Mouse (Mus musculus): Measurements from ENCODE around the gene Cd24a. TPM values are rescaled to one million over a fixed set of nuclear protein-coding genes. Genes with fewer than 3 reads are reported as not detected.
A peak's percentile ranks its signal among the peaks of the same experiment; 100 is the strongest.

Cd24a gene
- 515 and 534 TPM in 2 replicates for total RNA-seq (2017)

DNA sequence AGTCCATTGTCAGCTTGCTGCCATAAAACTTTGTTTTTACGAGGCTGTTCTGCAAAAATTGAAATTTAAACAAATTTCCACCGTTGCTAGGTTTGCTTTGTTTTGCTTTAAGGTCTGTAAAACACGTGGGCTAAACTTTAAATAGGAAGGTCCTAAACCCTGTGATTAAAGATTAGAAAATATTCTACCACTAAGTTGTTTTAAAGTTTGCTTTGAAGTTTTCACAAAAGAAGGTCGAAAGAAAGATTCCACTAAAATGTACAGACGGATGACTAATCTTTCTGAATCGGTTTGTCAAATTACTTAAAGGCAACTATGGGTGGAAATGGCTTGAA is at the start of gene Cd24a:
Cd24a (plus strand) TSS at position 288 of the 335 bp plus-strand sequence.
- no peak for ATAC-seq (replicated peaks in 1 of 2; ENCODE audit: insufficient read depth in 1 of 2, low FRiP score in 2 of 2, low TSS enrichment in 1 of 2, low read depth in 1 of 2, poor library complexity in 2 of 2, severe bottlenecking in 2 of 2)

DNA sequence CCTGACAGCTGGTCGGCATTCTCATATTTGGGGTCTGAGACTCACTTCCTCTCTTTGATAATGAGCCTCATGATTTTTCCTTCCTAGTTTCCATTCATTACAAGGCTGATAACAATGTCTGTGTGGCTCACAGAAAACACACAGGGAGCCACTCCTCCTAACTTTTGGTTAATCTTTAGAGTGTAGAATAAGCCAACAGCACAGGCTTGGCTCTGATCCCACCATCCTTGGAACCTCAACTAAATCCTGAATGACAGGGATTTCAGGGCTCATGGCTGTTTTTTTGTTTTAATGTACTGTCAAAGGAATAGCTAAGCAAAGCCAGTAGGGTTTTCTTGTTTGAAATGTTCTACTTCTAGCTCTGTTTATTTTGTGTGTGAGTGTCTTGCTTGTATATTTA is 43.7 kb upstream of the Cd24a start:
- ATAC-seq (replicated peaks in 1 of 2; ENCODE audit: insufficient read depth in 1 of 2, low FRiP score in 2 of 2, low TSS enrichment in 1 of 2, low read depth in 1 of 2, poor library complexity in 2 of 2, severe bottlenecking in 2 of 2), result no peak

DNA sequence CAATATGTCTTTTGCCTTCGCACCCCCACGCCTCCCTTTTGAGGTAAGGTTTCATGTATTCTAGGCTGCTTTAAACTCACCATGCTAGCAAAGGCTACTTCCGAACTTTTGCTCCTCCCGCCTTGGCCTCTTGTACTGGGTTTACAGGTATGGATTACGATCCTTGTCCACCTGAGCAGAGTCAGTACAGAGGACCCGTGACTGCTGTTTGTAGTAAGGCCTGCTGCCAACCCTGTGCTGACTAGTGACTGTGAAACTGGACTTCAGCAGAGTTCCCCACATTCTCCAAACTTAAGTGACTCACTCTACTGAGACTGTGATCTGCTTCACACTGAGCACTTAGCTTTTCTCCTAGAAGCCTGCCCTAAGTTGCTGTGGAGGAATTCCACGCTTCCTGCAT is 40.4 kb upstream of the Cd24a start:
- no peak for ATAC-seq (replicated peaks in 1 of 2; ENCODE audit: insufficient read depth in 1 of 2, low FRiP score in 2 of 2, low TSS enrichment in 1 of 2, low read depth in 1 of 2, poor library complexity in 2 of 2, severe bottlenecking in 2 of 2)

DNA sequence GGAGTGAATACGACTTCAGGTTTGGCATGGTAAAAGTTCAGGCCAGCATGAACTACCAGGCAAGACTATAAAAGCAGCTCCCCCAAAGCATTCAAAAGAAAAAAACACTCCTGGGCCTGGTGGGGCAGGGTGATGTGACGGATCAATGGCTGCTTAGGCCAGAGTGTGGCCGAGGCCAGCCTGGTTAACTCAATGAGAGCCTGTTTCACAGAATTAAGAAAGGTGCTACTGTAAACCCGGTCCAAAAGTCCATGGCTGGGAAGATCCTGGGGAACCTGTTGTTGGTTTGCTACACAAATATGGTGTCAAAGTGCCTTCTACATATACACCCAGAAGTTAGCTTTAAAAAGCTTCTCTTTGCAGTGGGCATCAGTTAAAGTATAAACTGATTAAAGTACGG is 39.3 kb upstream of the Cd24a start:
- ATAC-seq (replicated peaks in 1 of 2; ENCODE audit: insufficient read depth in 1 of 2, low FRiP score in 2 of 2, low TSS enrichment in 1 of 2, low read depth in 1 of 2, poor library complexity in 2 of 2, severe bottlenecking in 2 of 2), result no peak

DNA sequence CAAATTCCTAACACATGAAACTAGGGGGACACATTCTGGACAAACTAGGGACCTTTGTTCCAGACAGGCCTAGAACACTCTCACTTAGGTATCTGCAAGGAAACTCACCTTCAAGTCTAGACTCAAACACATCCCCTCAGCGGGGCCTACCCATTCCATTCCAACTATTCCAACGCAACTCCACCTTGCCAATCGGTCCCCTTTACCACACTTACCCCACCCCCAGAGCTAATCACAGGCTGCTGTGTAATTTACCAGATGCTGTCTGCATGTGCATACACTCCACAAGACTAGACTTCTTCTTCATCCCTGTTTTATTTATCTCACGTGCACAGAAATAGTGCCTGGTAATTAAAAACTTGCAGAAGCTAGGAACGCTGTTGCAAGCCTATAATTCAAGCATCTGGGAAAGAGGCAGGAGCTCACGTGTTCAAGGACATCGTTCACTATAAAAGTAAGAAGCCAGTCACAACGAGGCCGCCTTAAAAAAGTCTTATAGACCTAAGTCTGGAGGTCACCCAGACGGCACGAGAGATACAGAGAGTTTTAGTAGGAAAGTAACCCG is 38.3 kb upstream of the Cd24a start:
- no peak for ATAC-seq (replicated peaks in 1 of 2; ENCODE audit: insufficient read depth in 1 of 2, low FRiP score in 2 of 2, low TSS enrichment in 1 of 2, low read depth in 1 of 2, poor library complexity in 2 of 2, severe bottlenecking in 2 of 2)

DNA sequence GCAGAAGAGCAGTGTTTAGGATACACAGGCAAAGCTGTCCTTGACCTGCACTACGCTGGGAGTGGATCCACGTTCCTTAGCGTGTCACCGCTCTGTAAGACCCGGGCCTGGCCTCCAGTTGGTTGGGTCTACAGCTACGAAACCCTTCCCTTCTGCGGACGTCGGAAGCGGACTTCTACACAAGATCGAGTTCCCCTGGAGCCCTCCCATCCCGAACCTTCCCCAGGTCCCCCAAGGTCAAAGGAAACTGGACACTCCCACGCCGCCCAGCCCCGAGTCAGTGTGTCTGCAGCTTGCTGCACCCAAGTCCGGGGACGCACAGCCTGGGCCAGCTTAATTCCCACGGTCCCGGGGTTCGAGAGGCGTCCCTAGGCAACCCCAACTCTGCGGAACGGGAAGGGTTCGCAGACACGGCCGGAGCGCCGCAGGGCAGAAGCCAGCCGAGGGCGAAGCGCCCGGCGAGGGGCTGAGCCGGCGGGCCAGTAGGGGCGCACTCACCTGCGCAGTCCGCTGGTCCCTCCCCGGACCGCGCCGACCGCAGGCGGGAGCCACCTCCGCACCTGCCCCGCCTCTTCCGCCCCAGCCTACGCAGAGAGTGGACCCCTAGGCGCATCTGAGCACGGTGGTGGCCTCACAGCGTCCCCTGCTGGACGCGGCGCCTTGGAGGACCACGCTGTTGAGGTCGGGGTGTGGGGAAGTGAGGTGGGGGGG is 37.5 kb upstream of the Cd24a start, which contains the start of gene 1700021F05Rik:
1700021F05Rik (minus strand) TSS at position 553 of the 711 bp plus-strand sequence.
- ATAC-seq (replicated peaks in 1 of 2; ENCODE audit: insufficient read depth in 1 of 2, low FRiP score in 2 of 2, low TSS enrichment in 1 of 2, low read depth in 1 of 2, poor library complexity in 2 of 2, severe bottlenecking in 2 of 2), result peak; percentile 94 to 99

DNA sequence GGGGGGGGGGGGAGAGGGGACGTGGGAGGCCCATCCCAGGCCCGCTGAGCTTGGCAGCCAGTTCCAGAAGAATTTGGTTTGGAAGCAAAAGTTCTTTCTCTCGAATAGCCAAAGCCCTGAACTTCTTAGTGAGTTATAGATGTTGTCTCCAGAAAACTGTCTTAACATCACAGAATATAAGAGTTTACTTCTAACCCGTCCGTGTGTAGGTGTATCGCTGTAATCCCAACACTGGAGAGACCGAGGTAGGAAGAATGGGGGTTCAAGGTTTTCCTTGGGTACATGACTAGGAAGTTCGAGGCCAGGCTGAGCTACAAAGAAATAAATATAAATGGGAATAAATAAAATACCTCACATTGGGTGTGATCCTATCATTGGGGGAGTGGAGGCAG is 36.9 kb upstream of the Cd24a start:
- ATAC-seq (replicated peaks in 1 of 2; ENCODE audit: insufficient read depth in 1 of 2, low FRiP score in 2 of 2, low TSS enrichment in 1 of 2, low read depth in 1 of 2, poor library complexity in 2 of 2, severe bottlenecking in 2 of 2), result no peak

DNA sequence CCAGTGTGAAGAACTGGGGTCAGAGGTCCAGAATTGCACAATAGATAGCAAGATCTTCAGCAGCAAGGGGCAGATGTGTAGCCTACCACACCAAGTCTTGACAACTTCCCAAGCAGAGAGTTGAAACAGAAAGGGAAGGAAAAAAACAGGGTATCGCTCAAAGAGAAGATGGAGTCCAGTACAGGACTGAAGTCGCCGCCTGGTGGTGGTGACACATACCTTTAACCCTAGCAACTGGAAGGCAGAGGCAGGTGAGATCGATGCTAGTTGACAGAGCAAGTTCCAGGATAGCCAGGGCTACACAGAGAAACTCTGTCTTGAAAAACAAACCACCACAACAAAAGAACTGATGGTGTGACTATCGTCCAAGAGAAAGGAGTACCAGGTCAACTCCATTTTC is 28.7 kb upstream of the Cd24a start:
- ATAC-seq (replicated peaks in 1 of 2; ENCODE audit: insufficient read depth in 1 of 2, low FRiP score in 2 of 2, low TSS enrichment in 1 of 2, low read depth in 1 of 2, poor library complexity in 2 of 2, severe bottlenecking in 2 of 2), result no peak

DNA sequence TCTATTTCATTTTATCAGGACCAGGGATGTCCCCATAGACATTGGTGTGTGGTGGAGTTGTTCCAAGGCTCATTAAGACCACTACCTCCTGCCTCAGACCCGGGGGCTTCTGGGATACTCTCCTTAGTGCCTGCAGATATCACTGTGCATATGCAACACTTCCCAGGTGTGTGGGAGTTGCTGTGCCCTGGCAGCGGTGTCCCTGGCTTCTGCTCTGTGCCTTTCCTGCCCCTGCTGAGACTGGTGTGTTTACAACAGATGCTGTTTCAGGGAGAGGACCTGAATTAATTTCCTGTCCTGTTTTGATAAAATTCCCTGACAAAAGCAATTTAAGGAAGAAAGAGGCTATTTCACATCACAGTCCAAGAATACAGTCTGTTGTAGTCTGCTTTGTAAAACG is 27.2 kb upstream of the Cd24a start:
- no peak for ATAC-seq (replicated peaks in 1 of 2; ENCODE audit: insufficient read depth in 1 of 2, low FRiP score in 2 of 2, low TSS enrichment in 1 of 2, low read depth in 1 of 2, poor library complexity in 2 of 2, severe bottlenecking in 2 of 2)

DNA sequence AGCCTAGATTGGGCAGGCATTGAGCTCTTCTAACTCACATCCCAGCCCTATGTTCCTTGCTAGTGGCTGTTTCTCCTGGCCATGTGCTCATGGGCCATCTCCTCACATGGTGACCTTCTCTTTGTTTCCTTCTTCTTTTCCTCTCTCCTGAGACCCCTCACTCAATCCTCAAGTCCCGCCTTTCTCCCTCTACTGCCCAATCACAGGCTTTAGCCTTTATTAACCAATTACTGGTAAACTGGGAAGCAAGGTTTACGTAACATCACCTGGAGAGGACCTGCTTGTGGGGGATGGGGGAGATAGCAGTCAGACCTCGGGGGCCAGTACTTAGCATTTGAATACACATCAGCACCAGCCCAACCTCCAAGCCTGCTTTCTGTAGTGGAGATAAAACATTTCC is 26.7 kb upstream of the Cd24a start:
- ATAC-seq (replicated peaks in 1 of 2; ENCODE audit: insufficient read depth in 1 of 2, low FRiP score in 2 of 2, low TSS enrichment in 1 of 2, low read depth in 1 of 2, poor library complexity in 2 of 2, severe bottlenecking in 2 of 2), result no peak

DNA sequence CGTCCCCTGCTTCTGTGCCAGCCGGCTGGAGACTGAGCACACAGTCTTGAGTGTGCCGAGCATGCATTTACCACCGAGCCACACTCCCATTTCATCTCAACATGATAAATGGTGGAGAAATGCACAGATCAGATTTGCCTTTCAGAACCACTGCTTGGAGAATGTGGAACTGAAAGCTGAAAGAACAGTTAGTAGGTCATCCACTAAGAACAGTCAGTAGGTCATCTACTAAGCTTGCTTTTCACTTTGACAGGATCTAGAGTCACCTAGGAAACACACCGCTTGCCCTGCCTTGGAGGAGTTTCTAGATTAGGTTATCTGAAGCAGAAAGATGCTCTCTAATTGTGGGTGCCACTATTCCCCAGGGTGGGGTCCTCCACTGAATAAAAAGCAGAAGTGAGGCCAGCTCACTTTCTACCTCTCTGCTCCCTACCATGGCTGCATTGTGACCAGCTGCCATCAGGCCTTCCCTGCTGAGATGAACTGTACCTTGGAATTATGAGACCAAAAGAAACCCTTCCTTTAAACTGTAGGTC is 20.4 kb upstream of the Cd24a start:
- ATAC-seq (replicated peaks in 1 of 2; ENCODE audit: insufficient read depth in 1 of 2, low FRiP score in 2 of 2, low TSS enrichment in 1 of 2, low read depth in 1 of 2, poor library complexity in 2 of 2, severe bottlenecking in 2 of 2), result no peak

DNA sequence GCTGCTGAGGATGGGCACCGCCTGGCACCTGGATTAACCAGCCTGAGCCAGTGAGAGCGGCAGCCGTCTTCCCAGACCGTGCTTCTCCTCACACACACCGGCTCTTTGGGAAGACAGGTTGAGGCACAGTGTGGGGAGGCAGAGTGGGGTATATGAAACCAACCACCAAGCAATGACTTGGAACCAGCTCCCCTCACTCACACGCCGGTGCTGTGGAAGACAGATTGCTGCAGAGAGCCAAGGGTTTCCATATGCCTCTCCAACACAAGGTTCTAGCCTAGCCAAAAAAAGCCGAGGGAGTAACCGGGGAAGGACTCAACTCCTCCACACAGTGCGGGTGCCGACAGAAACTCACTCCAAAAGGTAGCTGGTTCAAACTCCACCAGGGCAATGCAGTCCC is 18.8 kb upstream of the Cd24a start:
- ATAC-seq (replicated peaks in 1 of 2; ENCODE audit: insufficient read depth in 1 of 2, low FRiP score in 2 of 2, low TSS enrichment in 1 of 2, low read depth in 1 of 2, poor library complexity in 2 of 2, severe bottlenecking in 2 of 2), result no peak

DNA sequence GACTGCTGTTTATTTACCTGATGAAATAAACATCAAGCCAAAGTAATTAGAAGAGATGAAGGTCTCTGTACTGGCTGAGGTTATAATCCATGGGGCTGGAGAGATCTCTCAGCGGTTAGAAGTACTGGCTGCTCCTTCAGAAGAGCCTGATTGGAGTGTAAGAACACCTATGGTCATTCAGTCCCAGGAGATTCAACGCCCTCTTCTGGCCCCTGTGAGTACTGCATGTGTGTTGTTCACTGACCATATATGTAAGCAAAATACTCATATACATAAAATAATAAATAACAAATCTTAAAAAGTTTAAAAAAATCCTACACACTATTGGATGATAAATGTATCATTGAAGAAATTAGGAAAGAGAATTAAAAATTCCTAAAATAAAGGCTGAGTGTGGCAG is 17.3 kb upstream of the Cd24a start:
- no peak for ATAC-seq (replicated peaks in 1 of 2; ENCODE audit: insufficient read depth in 1 of 2, low FRiP score in 2 of 2, low TSS enrichment in 1 of 2, low read depth in 1 of 2, poor library complexity in 2 of 2, severe bottlenecking in 2 of 2)

DNA sequence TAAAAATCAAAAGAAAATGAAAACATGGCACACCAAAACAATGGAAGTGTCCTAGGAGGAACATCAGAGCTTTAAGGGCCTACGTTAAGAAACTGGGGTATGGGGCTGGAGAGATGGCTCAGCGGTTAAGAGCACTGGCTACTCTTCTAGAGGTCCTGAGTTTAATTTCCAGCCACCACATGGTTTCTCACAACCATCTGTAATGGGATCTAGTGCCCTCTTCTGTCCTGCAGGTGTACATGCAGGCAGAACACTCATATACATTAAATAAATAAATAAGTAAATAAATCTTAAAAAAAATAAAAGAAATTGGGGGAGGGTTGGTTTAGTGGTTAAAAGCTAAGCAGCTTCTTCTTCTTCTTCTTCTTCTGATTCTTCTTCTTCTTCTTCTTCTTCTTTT is 16.8 kb upstream of the Cd24a start:
- no peak for ATAC-seq (replicated peaks in 1 of 2; ENCODE audit: insufficient read depth in 1 of 2, low FRiP score in 2 of 2, low TSS enrichment in 1 of 2, low read depth in 1 of 2, poor library complexity in 2 of 2, severe bottlenecking in 2 of 2)

DNA sequence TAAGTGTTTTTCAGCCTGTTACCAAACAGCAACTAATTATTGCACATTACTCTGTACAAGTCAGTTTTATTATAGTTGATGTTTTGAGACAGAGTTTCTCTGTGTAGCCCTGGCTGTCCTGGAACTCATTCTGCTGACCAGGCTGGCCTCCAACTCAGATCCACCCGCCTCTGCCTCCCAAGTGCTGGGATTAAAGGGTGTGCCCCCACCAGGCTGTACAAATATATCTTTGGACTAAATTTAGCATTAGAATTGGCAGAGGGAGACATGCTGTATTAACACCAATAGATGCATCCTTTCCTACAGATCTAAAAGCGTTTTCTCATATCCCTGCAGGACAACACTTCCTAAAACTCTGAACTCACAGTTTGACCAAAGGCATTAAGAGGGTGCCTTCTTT is 3.7 kb upstream of the Cd24a start:
- ATAC-seq (replicated peaks in 1 of 2; ENCODE audit: insufficient read depth in 1 of 2, low FRiP score in 2 of 2, low TSS enrichment in 1 of 2, low read depth in 1 of 2, poor library complexity in 2 of 2, severe bottlenecking in 2 of 2), result no peak

DNA sequence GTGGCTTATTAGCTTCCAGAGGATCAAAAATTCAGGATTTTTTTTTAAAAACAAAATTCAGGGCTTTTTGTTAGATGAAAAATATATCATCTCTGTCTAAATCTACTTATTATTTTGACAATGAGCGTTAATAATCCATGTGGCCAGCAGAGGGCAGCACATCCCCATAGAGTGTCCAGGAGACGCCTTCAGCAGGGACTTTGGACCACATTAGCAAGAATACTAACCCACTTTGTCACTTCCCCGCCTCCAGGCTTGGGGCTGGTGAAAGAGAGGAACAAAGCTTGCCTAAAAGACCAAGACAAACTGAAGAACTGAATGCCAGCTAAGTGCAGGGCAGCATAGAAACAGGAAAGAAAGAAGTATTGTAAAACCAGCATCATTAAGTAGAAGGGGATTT is 3.1 kb upstream of the Cd24a start:
- ATAC-seq (replicated peaks in 1 of 2; ENCODE audit: insufficient read depth in 1 of 2, low FRiP score in 2 of 2, low TSS enrichment in 1 of 2, low read depth in 1 of 2, poor library complexity in 2 of 2, severe bottlenecking in 2 of 2), result peak; percentile 47 to 54

DNA sequence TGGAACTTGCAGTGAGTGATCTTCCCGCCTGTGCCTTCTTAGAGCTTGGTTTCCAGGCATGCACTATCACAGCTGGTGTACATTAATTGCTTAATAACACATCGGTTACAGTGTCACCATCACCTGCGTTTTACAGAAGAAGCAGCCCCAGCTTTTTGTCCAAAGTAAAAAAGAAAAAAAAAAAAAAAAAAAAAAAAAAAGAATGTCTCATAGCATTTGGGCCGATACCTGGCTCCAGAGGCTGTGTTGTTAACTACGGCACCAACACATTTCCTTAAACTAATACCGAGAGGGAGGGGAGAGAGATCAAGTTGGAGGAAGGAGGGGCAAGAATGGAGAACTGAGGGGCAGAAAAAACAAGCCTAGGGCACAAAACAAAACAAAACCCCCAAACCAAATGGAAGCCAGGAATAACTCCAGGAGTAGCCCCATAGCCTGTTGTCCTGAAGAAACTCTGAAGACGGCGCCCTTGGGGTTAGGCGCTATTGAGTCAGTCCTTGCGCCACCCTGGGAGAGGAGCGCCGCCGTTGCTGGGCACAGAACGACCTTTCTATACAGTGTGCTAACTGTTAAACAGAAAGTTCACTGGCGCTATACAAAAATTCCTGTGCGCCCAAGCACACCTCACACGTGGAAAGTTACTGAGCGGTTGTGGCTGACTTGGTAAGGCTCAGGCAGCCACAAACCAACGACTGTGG is 636 bp upstream of the Cd24a start:
- peak in 1 of 2 experiments; percentile 6; a peak in 1 of 4 replicates for ATAC-seq (replicated peaks in 1 of 2; ENCODE audit: insufficient read depth in 1 of 2, low FRiP score in 2 of 2, low TSS enrichment in 1 of 2, low read depth in 1 of 2, poor library complexity in 2 of 2, severe bottlenecking in 2 of 2)

DNA sequence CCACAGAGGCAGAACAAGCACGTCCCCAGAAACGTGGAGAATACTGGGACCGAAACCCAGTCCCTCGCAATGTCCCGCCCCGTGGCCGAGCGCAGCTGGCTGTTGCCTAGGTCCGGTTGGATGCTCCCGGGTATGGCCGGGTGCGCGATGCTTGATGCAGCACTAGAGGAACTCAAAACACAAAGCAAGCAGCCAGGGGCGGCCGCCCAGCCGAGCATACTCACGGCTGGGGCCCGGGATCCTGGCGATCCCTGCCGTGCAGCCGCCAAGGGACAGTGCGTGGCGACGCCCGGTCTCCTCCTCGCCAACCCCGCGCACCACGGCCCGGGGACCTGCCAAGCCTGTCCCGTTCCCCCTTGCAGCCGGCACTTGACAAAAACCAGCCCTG is 276 bp downstream of the Cd24a start:
- 0 out of 4 replicates have a peak, but pooled peaks of 1 of the 2 experiments have one; percentile 1 for ATAC-seq (replicated peaks in 1 of 2; ENCODE audit: insufficient read depth in 1 of 2, low FRiP score in 2 of 2, low TSS enrichment in 1 of 2, low read depth in 1 of 2, poor library complexity in 2 of 2, severe bottlenecking in 2 of 2)

Measured in hematopoietic stem cell, adult 5-6 weeks (primary cell).